Mouse (Mus musculus): ENCODE results near the gene Prl8a9. TPM values are rescaled to one million over a fixed set of nuclear protein-coding genes. Genes with fewer than 3 reads are reported as not detected.

Gene Prl8a9
- not detected in 2 replicates for polyA plus RNA-seq (2014; fragmentation: Nextera tagmentation; extraction: Ambion mirVana)

DNA sequence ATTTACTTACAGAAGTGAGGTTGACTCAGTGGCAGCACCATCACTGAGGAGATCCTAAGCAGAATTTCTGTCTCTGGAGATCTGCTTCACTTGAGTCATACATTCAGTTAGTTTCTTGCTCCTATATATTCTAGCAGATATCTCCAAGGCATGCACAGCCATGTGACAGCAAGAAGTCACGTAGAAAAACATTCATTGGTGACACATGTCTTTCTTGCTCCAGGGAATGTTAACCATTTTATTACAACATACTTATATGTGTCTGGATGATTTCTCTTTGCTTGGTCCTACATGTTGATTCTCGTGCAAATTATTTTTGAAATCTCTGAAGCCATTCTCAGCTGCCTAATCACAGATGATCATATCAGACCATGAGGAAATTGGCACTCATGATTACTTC lies at the start of gene Prl8a9:
Gene Prl8a9 (minus strand): TSS at position 101 of the 400 bp plus-strand sequence.
- no peak within 1 kb of the TSS for H3K4me2 ChIP-seq
- H3K4me1 ChIP-seq (replicated peaks; ENCODE audit: control insufficient read depth, insufficient read depth, low read length) = no peaks in the 10 kb centered on the region
- H3K9ac ChIP-seq (ENCODE audit: low read depth, low read length) = no peak within 1 kb of the TSS
- H3K36me3 ChIP-seq (ENCODE audit: control insufficient read depth, insufficient read depth, low read length) = no peaks in the 10 kb centered on the region
- DNase-seq (ENCODE audit: low spot score) = no peak
- no peak within 1 kb of the TSS for H3K27ac ChIP-seq (ENCODE audit: low read depth, low read length)
- no peak for ATAC-seq (replicated peaks; ENCODE audit: low FRiP score)
- no peak within 1 kb of the TSS for H3K4me3 ChIP-seq (ENCODE audit: low read depth, low read length)
- H3K9me3 ChIP-seq (ENCODE audit: control insufficient read depth, low read length) = no peaks in the 10 kb centered on the region
- H3K27me3 ChIP-seq (replicated peaks; ENCODE audit: control insufficient read depth, insufficient read depth, low read length) = no peaks in the 10 kb centered on the region
- 72% methylated on average over 2 of the region's 2 CpGs for WGBS

DNA sequence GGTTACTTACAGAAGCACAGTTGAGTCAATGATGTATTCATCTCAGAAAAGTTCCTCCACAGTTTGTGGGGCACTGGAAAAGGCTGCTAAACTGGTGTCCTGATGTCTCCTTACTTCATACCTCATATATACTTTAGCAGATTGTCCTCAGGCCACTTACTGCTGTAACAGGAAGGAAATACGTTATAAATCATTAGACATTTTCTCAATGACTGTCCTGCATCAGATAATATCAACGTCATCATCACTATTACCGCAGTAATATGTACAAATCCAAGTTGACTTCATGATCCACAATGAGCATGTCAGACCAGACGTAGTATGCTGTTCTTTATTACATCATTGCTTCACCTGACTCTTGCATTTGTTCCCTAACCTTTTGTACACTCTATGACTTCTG lies 46.1 kb upstream of the Prl8a9 start, which contains the start of gene Prl7b1:
Gene Prl7b1 (minus strand): TSS at position 101 of the 400 bp plus-strand sequence.
- WGBS = 66% methylated on average over 4 of the region's 4 CpGs
- Histone ChIP-seq H3K4me2 (no peak within 1 kb of the TSS), H3K27me3 (replicated peaks; ENCODE audit: control insufficient read depth, insufficient read depth, low read length) (no peaks in the 10 kb centered on the region), H3K27ac (ENCODE audit: low read depth, low read length) (no peak within 1 kb of the TSS), H3K9me3 (ENCODE audit: control insufficient read depth, low read length) (no peaks in the 10 kb centered on the region), H3K4me3 (ENCODE audit: low read depth, low read length) (no peak within 1 kb of the TSS), H3K4me1 (replicated peaks; ENCODE audit: control insufficient read depth, insufficient read depth, low read length) (no peaks in the 10 kb centered on the region), H3K36me3 (ENCODE audit: control insufficient read depth, insufficient read depth, low read length) (no peaks in the 10 kb centered on the region), H3K9ac (ENCODE audit: low read depth, low read length) (no peak within 1 kb of the TSS)
- no peak for ATAC-seq (replicated peaks; ENCODE audit: low FRiP score)
- DNase-seq (ENCODE audit: low spot score) = no peak

DNA sequence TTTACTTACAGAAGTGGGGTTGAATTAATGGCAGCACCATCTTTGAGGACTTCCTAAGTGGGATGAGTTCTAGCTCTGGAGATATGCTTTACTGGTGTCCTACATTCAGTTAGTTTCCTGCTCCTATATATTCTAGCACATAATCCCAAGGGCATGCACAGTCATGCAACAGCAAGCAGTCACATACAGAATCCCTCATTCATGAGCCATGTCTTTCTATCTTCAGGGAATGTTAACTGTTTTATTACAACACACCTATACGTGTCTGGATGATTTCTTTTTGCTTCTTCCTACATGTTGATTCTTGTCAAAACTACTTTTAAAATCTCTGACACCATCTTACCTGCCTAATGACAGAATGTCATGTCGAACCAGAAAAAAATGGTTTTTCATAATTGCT lies 17.7 kb upstream of the Prl8a9 start, which contains the start of gene Prl8a1:
Gene Prl8a1 (minus strand): TSS at position 101 of the 400 bp plus-strand sequence.
- 75% methylated on average over 2 of the region's 2 CpGs for WGBS
- Histone ChIP-seq H3K4me3 (ENCODE audit: low read depth, low read length) (no peak within 1 kb of the TSS), H3K36me3 (ENCODE audit: control insufficient read depth, insufficient read depth, low read length) (no peaks in the 10 kb centered on the region), H3K4me1 (replicated peaks; ENCODE audit: control insufficient read depth, insufficient read depth, low read length) (no peaks in the 10 kb centered on the region), H3K9me3 (ENCODE audit: control insufficient read depth, low read length) (no peaks in the 10 kb centered on the region), H3K27me3 (replicated peaks; ENCODE audit: control insufficient read depth, insufficient read depth, low read length) (no peaks in the 10 kb centered on the region), H3K4me2 (no peak within 1 kb of the TSS), H3K9ac (ENCODE audit: low read depth, low read length) (no peak within 1 kb of the TSS), H3K27ac (ENCODE audit: low read depth, low read length) (no peak within 1 kb of the TSS)
- DNase-seq (ENCODE audit: low spot score) (no peak), ATAC-seq (replicated peaks; ENCODE audit: low FRiP score) (no peak)

DNA sequence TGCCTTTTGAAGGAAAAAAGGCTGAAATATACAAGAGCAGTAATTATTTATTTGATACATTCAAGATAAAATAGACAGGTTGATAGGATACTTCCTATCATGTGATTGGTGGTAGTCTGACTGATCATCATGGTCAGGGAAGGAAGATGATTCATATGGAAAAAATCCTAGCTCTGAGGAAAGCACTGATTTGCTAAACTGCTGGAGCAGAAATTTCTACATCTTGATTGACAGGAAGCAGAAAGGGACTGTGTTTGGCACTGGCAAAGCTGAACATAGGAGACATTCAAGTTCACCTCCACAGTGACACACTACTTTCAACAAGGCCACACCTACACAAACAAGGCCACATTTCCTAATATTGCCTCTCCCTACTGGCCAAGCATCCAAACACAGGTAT lies 11.1 kb downstream of the Prl8a9 start:
- Histone ChIP-seq H3K4me1 (replicated peaks; ENCODE audit: control insufficient read depth, insufficient read depth, low read length) (no peaks in the 10 kb centered on the region), H3K36me3 (ENCODE audit: control insufficient read depth, insufficient read depth, low read length) (no peaks in the 10 kb centered on the region), H3K27me3 (replicated peaks; ENCODE audit: control insufficient read depth, insufficient read depth, low read length) (no peaks in the 10 kb centered on the region), H3K27ac (ENCODE audit: low read depth, low read length) (no peak overlapping the region), H3K9me3 (ENCODE audit: control insufficient read depth, low read length) (no peaks in the 10 kb centered on the region), H3K9ac (ENCODE audit: low read depth, low read length) (no peak overlapping the region), H3K4me2 (no peak overlapping the region), H3K4me3 (ENCODE audit: low read depth, low read length) (no peak overlapping the region)
- ATAC-seq (replicated peaks; ENCODE audit: low FRiP score) = no peak
- DNase-seq (ENCODE audit: low spot score) = no peak

DNA sequence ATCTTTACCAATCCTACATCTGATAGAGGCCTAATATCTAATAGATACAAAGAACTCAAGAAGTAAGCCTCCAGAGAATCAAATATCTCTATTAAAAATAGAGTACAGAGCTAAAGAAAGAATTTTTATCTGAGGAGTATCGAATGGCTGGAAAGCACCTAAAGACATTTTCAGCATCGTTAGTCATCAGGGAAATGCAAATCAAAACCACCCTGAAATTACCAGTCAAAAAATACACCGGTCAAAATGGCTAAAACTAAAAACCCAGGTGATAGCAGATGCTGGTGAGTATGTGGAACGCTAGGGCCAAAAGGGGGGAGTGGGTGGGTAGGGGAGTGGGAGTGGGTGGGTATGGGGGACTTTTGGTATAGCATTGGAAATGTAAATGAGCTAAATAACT lies 41.2 kb downstream of the Prl8a9 start:
- H3K27ac ChIP-seq (ENCODE audit: low read depth, low read length) = no peak overlapping the region
- H3K9me3 ChIP-seq (ENCODE audit: control insufficient read depth, low read length) = no peaks in the 10 kb centered on the region
- no peaks in the 10 kb centered on the region for H3K4me1 ChIP-seq (replicated peaks; ENCODE audit: control insufficient read depth, insufficient read depth, low read length)
- no peak overlapping the region for H3K4me2 ChIP-seq
- no peaks in the 10 kb centered on the region for H3K36me3 ChIP-seq (ENCODE audit: control insufficient read depth, insufficient read depth, low read length)
- H3K9ac ChIP-seq (ENCODE audit: low read depth, low read length) = no peak overlapping the region
- DNase-seq (ENCODE audit: low spot score) (no peak), ATAC-seq (replicated peaks; ENCODE audit: low FRiP score) (no peak)
- no peaks in the 10 kb centered on the region for H3K27me3 ChIP-seq (replicated peaks; ENCODE audit: control insufficient read depth, insufficient read depth, low read length)
- WGBS = 69% methylated on average over 4 of the region's 4 CpGs
- no peak overlapping the region for H3K4me3 ChIP-seq (ENCODE audit: low read depth, low read length)

DNA sequence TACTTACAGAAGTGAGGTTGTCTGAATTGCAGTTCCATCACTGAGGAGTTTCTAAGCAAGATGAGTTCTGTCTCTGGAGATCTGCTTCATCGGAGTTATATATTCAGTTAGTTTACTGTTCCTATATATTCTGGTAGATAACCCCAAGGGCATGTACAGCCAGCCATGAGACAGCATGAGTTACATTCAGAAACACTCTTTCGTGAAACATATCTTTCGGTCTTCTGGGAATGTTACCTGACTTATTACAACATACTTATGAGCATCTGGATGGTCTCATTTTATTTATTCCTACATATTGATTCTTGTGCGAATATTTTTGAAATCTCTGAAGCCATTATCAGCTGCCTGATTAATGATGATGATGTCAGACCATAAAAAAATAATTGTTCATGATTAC lies 51.3 kb downstream of the Prl8a9 start, which contains the start of gene Prl8a8:
Gene Prl8a8 (minus strand): TSS at position 101 of the 400 bp plus-strand sequence.
- ATAC-seq (replicated peaks; ENCODE audit: low FRiP score) (no peak), DNase-seq (ENCODE audit: low spot score) (no peak)
- Histone ChIP-seq H3K4me1 (replicated peaks; ENCODE audit: control insufficient read depth, insufficient read depth, low read length) (no peaks in the 10 kb centered on the region), H3K9ac (ENCODE audit: low read depth, low read length) (no peak within 1 kb of the TSS), H3K4me2 (no peak within 1 kb of the TSS), H3K27me3 (replicated peaks; ENCODE audit: control insufficient read depth, insufficient read depth, low read length) (no peaks in the 10 kb centered on the region), H3K27ac (ENCODE audit: low read depth, low read length) (no peak within 1 kb of the TSS), H3K4me3 (ENCODE audit: low read depth, low read length) (no peak within 1 kb of the TSS), H3K36me3 (ENCODE audit: control insufficient read depth, insufficient read depth, low read length) (no peaks in the 10 kb centered on the region), H3K9me3 (ENCODE audit: control insufficient read depth, low read length) (no peaks in the 10 kb centered on the region)
- WGBS = 81% methylated on average over 4 of the region's 4 CpGs

Other genes starting within 250 kb of the Prl8a9 start
- gene Prl8a2, start 218.9 kb downstream of the Prl8a9 start, polyA plus RNA-seq (2014; fragmentation: Nextera tagmentation; extraction: Ambion mirVana) = not detected in 2 replicates
- not detected in 2 replicates for gene Prl2b1, start 173.8 kb downstream of the Prl8a9 start, polyA plus RNA-seq (2014; fragmentation: Nextera tagmentation; extraction: Ambion mirVana)
- gene Prl8a6, start 125.9 kb downstream of the Prl8a9 start, polyA plus RNA-seq (2014; fragmentation: Nextera tagmentation; extraction: Ambion mirVana) = not detected in 2 replicates
- not detected in 2 replicates for gene Prl8a8, start 51.4 kb downstream of the Prl8a9 start, polyA plus RNA-seq (2014; fragmentation: Nextera tagmentation; extraction: Ambion mirVana)
- gene Prl8a1, start 17.6 kb upstream of the Prl8a9 start, polyA plus RNA-seq (2014; fragmentation: Nextera tagmentation; extraction: Ambion mirVana) = not detected in 2 replicates
- gene Prl7b1, start 46.0 kb upstream of the Prl8a9 start, polyA plus RNA-seq (2014; fragmentation: Nextera tagmentation; extraction: Ambion mirVana) = not detected in 2 replicates
- not detected in 2 replicates for gene Prl7a1, start 77.9 kb upstream of the Prl8a9 start, polyA plus RNA-seq (2014; fragmentation: Nextera tagmentation; extraction: Ambion mirVana)
- not detected in 2 replicates for gene Prl7a2, start 103.4 kb upstream of the Prl8a9 start, polyA plus RNA-seq (2014; fragmentation: Nextera tagmentation; extraction: Ambion mirVana)
- gene Prl7d1, start 152.1 kb upstream of the Prl8a9 start, polyA plus RNA-seq (2014; fragmentation: Nextera tagmentation; extraction: Ambion mirVana) = not detected in 2 replicates
- gene Prl7c1, start 216.2 kb upstream of the Prl8a9 start, polyA plus RNA-seq (2014; fragmentation: Nextera tagmentation; extraction: Ambion mirVana) = not detected in 2 replicates
- not detected in 2 replicates for gene Prl2a1, start 237.0 kb upstream of the Prl8a9 start, polyA plus RNA-seq (2014; fragmentation: Nextera tagmentation; extraction: Ambion mirVana)

Data from liver, embryonic 11.5 days (tissue).